Mouse (Mus musculus): ENCODE measurements around the gene Lrp11. TPM values are rescaled to one million over a fixed set of nuclear protein-coding genes. Genes with fewer than 3 reads are reported as not detected.
A peak's percentile ranks its signal among the peaks of the same experiment; 100 is the strongest.

Lrp11 gene
- total RNA-seq, 2 experiments from 2014 or later = 2.1 TPM

- no peak for DNase-seq
These were observed 31.1 kb downstream of the Lrp11 start for GRCm38 (mm10) chr10:7620723-7621122.

DNA sequence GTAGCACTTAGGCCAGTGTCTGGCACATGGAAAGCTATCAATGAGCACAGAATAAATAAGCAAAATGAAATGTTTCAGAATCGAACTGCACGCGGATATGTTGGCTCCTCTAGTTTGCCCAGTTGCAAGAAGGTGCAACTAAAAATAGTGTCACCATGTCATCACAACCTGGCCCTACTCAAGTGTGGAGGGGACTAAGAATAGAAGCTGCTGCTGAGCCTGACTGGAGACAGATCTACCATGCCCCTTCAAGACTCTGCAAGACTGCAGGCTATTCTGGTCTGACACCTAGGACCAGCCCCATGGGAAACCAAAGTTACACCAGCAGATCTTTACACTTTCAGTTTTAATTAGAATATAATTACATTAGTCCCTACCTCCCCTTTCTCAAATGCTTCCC is 32.8 kb downstream of the Lrp11 start:
- intact Hi-C loops (cut with DNase I) = no loop called here
- DNase-seq = peak in 1 of 2 experiments; percentile 18

More at GRCm38 (mm10) chr10:7620723-7621122, 31.1 kb downstream of the Lrp11 start:
- intact Hi-C loops (cut with DNase I) = no loop called here

DNA sequence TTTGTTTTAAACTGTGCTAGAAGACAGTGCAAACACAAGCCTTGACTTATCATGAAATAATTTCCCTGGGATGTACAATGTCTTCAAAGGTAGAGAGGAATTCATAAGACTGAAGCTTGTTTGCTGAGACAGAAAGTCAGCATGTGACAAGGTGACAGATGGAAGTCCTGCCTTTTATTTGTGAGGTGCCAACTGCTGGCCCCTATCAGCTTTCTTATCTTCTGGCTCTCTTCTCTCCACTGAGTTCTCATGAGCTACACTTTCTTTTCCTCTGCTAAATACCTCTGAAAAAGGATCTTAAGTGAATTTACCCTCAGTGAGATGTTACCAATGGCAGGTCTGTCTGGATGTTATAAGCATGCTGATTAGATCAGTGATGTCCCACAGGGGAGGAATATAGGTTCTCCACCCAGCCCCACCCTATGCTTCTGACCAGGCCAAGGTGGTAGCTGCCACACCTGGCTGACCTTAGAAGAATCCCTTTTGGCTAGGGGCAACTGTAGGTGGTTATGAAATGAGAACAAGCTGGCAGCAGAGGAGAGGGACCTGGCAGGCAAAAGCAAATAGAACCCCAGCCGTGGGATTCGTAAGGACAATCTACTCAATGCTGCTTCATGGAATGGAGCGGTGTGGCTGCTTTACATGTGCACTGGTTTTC is 34.4 kb downstream of the Lrp11 start:
- no peak for DNase-seq
- intact Hi-C loops (cut with DNase I) = no loop called here

DNA sequence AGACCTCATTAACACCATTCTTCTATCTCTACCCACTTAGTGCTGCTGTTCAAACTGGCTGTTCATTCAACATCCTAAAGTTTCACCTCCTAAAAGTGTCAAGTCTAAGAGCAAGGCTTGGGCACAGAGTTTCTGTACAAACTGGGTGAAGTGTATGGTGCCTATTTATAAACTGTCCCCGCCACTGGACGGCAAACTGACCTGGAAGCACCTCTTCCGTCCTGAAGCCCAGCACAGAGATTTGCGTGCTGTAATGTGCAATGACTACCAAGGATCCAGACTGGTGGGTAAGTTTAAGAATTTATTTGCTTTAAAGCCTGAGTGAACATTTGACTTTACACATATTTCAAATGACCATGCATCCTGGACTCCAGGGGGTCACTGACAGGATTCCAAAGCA is 39.5 kb downstream of the Lrp11 start:
- intact Hi-C loops (cut with DNase I) = no loop called here
- DNase-seq = peak; percentile 9 to 26

DNA sequence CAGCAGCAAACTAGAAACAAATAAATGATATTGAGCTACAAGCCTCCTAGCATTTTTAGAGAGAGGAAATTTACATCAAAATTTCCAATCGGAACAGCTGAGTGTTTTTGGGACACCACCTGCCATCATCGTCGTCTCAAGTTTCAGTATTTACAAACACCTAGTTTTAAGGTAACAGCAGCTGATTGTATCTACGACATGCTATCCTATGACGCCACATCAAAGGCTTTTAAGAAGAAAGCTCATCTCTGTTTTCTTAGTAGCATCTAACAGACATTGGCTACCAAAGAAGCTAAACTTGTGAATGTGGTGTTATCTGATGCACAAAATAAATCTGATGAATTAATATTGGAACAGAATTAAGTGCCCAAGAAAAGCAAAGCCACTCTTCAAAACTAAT is 40.7 kb downstream of the Lrp11 start:
- intact Hi-C loops (cut with DNase I) = no loop called here
- no peak for DNase-seq

GRCm38 (mm10) chr10:7630951-7631720 is 41.5 kb downstream of the Lrp11 start:
- DNase-seq = no peak
- intact Hi-C loops (cut with DNase I) = no loop called here

DNA sequence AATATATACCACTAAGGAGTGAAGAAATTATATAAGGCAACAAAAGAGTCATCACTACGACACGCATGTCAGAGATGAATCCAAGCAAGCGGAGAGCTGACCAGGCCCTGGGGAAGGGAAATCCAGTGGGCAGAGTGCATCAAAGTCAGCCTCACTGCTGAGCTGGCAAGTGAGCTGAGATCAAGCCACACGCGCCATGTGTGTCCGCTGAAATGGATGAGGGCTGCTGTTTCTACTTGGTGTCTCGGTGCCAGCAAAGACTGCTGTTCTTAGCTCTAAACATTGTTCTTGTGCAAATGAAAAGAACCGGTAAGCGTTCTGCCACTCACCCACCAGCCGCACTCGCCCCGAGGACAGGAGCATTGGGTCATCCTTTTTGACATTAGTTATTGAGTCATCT is 50.8 kb downstream of the Lrp11 start:
- DNase-seq = no peak
- intact Hi-C loops (cut with DNase I) = no loop called here

- intact Hi-C loops (cut with DNase I) = no loop called here
- DNase-seq = no peak
These were observed 56.3 kb downstream of the Lrp11 start for GRCm38 (mm10) chr10:7645911-7646310.

DNA sequence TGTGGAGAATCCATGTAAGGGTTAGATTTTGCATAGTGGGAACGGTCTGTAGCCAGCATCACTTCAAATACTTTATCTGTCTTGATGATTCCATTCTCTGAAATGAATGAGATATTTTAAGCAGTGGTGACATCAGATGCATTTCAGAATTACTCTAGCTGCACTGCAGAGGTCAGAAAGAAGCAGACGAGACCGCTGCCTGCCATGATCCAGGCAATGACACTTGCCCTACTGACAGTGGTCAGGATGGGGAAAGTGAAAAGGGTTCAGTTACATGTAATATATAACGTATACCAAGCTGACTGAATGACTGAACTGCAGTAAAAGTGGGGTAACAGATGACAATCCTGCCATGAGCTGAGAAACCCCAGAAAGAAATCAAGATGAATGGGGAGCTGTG is 59.5 kb downstream of the Lrp11 start:
- no peak for DNase-seq
- intact Hi-C loops (cut with DNase I) = no loop called here

DNA sequence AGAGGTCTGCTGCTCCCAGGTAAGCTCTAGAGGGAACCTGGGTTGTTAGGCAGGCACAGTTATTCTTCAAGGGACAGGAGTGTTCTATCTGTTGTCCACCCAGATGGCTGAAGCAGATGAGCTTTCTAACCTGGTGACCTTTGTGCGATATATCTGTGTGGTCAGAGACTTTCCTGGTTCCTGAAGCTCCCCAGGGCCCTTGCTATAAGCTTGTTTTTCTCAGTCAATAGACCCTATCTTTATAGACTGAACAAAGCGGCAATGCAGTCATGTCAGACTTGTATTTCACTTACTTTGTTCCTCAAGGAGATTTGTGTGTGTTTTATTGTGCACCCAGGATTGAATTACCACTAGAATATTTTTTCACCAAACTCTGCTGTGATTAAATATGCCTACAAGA is 61.5 kb downstream of the Lrp11 start:
- intact Hi-C loops (cut with DNase I) = no loop called here
- no peak for DNase-seq

GRCm38 (mm10) chr10:7662471-7663141 is 73.0 kb downstream of the Lrp11 start:
- DNase-seq = peak in 1 of 2 experiments; percentile 78
- intact Hi-C loops (cut with DNase I) = no loop called here

DNA sequence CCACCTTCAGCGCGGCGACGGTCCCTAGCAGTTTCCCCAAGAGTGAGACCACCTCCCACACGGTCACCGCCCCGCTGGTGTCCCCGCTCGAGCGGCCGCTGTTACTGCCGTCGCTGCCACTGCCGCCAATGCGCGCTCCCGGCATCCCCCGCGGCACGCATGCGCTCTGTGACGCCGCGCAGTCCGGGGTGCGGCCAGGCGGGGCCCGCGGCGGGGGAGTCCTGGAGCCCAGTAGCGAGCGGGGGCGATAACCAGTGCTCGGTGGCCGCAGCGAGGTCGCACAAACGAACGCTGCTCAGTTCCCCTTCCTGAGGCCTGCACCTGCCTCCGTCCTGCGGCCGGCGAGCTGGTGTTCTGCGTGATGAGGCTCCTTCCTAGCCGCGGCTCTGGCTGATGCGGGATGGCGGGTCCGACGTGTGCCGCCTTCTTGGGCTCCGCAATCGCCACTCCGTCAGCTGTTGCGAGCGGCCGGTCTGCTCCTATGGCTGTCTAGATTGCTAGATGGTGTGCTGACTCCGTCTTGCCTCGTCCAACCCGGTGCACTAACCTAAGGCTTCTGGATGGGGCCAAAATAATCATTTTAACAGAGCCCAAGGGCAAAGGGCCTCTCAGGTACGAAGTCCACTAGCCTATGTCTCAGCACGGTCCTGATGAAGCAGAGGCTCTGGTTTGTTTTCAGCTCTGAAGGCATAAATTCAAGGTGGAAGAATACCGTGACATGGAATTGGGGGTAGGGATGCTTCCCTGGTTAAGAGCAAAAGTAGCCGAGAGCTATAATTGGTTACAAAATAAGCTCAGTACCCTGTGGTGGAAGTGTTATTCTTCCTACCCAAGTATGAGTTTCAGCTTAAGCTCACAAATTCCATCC is 73.8 kb downstream of the Lrp11 start:
- DNase-seq = peak; percentile 96 to 97
- intact Hi-C loops (cut with DNase I) = no loop called here

- no peak for DNase-seq
- intact Hi-C loops (cut with DNase I) = no loop called here
These were observed 74.5 kb downstream of the Lrp11 start for GRCm38 (mm10) chr10:7664027-7664526.

GRCm38 (mm10) chr10:7664889-7665288 is 75.3 kb downstream of the Lrp11 start:
- intact Hi-C loops (cut with DNase I) = no loop called here
- DNase-seq = no peak

GRCm38 (mm10) chr10:7667342-7667802 is 77.8 kb downstream of the Lrp11 start, which contains the start of gene Nup43:
TSS of gene Nup43 (plus strand) at chr10:7667503.
- peak; percentile 88 to 92 for DNase-seq
- intact Hi-C loops (cut with DNase I) = no loop called here

GRCm38 (mm10) chr10:7673673-7674072 is 84.1 kb downstream of the Lrp11 start:
- intact Hi-C loops (cut with DNase I) = no loop called here
- DNase-seq = peak in 1 of 2 experiments; percentile 21
